Mouse (Mus musculus) layer of hippocampus, adult 8-10 months (tissue): ENCODE data around the gene Lim2. TPM values are rescaled to one million over a fixed set of nuclear protein-coding genes. Genes with fewer than 3 reads are reported as not detected.
A peak's percentile ranks its signal among the peaks of the same experiment; 100 is the strongest.
"Not testable (repeated sequence)": the region's sequence is repeated elsewhere in the genome, so short reads cannot be mapped to it uniquely, and the experiment has no call there.

Experiments
- DNase-seq, 2 experiments: peaks; one replicate each; pipeline ENCODE4 v3.0.0; 2022; ENCODE audit warnings: low spot score in 2 of 2
- total RNA-seq, 4 experiments: library from RNA; stranded (reverse); gene quantifications; 2 replicates each; pipeline ENCODE4 v1.2.4; 2022

Lim2 gene
- total RNA-seq: not detected

DNA sequence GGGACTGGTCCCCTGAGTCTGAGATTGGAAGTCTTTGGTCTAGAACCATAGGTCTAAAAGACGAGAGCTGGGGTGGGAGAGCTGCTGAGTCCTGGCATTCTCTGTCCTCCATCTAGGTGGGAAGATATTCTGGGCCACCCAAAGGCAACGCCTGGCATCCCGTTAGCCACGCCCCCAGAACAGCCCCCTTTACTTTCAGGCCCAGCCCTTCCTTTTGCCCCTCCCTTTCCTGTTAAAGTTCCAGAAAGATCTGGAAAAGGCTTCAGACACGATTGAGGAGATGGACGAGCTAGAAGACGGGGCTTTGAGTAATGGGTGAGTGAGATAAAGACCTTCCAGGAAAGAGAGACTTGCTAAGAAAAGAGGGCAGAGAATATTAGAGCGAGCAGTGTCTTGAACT, at the start of gene Lim2:
Gene Lim2, plus strand, starts transcription at position 265 of the 400 bp plus-strand sequence.
- DNase-seq: no peak

DNA sequence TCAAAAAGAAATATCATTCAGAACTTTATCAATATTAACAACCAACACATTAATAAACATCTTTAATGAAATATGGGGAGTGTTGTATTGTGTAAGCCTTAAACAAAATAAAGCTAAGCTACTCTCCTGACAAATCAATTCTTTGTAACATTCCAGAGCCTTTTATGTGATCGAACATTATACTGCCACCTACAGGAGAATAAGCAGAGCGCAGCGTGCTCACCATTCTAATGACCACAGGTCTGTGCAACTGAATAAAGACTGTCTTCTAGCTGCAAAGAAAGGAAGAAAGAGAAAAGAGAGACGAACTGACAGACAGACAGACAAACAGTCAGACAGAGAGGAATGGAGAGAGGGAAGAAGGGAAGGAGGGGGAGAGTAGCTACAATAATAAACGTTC, 49.2 kb upstream of the Lim2 start:
- peak in 1 of 2 experiments; percentile 36 for DNase-seq

DNA sequence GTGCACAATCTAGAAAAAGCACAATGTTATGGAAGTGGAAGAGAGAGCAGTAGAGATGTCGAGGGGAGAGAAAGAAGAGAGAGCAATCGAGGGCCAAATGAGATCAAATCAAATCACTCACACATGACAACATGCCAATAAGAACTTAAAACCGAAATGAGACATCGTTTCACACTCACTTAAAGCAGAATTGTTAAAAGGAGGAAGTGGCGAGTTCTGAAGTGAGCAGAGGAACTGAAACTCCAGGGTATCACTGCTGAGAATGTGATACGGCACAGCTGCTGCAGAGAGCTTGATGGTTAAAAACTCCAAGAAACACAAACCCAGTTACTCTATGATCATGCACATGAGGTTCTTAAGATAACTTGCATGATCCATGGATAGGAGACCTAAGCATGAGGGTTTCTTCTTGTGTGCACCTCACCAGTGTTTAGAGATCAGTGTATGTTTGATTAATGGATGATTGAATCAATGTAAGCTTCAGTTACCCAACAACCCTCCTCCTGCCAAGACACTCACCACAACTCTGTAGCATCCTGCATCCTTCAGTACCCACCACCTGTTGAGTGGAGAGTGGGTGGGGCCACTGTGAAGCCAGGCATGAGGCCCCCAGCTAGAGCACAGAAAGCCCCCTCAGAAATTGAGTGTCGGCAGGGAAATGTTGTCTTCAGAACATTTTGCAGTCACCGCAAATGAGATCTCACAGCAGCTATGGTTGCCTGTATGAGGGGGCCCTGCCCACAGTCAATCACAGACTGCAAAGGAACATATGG, 34.9 kb upstream of the Lim2 start:
- DNase-seq: no peak

DNA sequence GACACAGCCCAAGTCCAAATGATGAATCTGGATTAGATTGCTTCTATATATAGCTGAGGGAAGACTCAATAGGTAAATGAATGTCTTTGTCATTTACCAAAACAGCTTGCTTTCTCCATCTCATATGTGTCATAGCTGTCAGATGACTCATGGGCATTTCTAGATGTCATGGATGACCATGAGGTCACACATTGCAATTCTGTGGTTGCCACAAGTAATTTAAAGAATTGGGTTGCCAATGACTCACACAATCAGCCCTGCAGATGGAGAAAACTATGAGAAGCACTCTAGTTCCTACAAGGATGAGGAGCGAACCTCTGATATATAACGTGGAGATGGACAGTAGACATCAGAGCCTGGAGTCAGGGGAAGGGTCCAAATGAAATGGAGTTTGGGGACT, 28.0 kb upstream of the Lim2 start:
- no peak for DNase-seq

DNA sequence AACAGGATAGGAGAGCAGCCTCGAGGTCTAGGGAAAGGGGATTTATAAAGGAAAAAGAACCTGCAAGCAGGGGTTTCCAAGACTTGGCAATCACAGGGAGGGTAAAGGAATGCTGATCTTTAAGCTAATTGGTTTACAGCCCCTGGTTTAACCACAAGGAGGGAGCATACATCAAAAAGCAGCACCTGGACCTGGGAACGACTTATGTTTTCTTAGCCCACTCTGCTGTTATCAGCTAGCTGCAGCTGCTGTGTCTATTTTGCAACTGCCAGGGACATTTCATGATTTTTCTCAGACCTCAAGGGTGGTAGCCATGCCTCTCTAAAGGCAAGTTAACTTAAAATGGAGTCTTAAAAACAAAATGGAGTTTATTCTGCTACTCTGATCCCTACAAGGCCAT, 24.8 kb upstream of the Lim2 start:
- no peak for DNase-seq

DNA sequence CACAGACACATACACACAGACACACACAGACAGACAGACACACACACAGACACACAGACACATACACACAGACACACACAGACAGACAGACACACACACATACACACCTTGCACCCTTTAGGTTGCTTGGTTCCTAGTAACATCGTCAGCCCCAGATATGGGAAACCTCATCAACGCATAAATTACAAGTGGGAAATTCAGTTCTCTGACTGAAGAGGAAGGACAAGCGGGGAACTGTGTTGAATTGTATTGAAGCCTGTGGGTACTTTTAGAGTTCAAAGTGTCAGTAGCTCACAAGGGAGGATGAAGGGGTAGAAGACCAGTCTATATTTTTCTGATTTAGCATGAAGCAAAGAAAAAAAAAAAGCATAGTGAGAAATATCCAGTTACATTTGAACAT, 19.9 kb upstream of the Lim2 start:
- no peak for DNase-seq

DNA sequence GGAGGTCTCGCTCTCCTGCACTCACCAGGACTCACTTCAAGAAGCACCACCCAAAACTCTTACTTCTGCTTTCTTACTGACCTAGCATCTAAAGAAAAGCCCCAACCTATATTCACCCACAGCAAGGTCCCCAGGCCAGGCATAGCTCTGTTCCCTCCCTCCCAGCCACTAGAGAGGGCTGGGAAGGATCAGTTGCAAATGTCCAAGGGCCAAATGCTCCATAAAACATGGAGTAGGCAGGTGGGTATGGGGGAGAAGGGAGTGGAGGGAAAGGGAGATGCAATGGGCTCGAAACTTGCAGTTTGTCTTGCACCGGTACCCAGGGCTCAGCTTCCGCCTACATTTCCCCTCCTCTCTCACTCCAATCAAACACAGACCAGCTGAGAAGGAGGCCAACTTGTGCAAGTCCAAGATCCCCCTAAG, 19.3 kb upstream of the Lim2 start, which contains the start of gene Siglecg:
Gene Siglecg, plus strand, starts transcription at position 74 of the 423 bp plus-strand sequence.
- no peak for DNase-seq

DNA sequence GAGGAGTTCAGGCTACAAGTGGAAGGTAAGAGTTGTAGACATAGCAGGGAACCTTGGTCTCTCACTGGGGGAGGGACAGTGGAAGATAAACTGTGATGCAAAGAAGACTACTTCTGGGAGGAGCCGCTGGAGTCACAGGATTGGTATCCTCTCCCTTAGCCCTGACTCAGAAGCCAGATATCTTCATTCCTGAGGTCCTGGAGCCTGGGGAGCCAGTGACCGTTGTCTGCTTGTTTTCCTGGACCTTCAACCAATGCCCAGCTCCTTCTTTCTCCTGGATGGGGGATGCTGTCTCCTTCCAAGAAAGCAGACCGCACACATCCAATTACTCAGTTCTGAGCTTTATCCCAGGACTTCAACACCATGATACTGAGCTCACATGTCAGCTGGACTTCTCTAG, 18.4 kb upstream of the Lim2 start:
- DNase-seq: no peak

DNA sequence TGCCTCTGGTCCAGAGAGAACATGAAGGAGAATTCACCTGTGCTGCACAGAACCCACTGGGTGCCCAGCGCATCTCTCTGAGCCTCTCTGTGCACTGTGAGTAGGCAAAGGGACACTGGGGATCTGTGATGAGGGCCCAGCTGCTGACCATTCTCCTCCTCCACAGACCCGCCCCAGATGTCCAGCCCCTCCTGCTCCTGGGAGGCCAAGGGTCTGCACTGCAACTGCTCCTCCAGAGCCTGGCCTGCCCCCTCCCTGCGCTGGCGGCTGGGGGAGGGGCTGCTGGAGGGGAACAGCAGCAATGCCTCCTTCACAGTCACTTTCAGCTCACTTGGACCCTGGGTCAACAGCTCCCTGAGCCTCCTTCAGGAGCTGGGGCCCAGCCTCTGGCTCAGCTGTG, 15.7 kb upstream of the Lim2 start:
- DNase-seq: not testable (repeated sequence)

DNA sequence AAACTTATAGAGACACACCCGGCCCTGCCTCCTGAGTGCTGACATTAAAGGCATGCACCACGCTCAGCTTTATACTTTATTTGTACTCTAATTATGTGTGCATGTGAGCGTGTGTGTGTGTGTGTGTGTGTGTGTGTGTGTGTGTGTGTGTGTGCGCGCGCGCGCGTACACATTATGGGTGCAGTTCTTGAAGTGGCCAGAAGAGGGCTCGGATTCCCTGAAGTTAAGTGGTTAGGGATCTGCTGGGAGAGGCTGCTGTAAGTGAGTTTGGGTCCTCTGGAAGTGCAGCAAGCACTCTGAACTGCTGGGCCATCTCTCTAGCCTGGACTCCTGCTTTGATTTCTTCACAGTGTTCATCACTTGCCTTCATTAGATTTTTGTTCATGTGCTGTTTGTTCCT, 10.2 kb upstream of the Lim2 start:
- DNase-seq: no peak

DNA sequence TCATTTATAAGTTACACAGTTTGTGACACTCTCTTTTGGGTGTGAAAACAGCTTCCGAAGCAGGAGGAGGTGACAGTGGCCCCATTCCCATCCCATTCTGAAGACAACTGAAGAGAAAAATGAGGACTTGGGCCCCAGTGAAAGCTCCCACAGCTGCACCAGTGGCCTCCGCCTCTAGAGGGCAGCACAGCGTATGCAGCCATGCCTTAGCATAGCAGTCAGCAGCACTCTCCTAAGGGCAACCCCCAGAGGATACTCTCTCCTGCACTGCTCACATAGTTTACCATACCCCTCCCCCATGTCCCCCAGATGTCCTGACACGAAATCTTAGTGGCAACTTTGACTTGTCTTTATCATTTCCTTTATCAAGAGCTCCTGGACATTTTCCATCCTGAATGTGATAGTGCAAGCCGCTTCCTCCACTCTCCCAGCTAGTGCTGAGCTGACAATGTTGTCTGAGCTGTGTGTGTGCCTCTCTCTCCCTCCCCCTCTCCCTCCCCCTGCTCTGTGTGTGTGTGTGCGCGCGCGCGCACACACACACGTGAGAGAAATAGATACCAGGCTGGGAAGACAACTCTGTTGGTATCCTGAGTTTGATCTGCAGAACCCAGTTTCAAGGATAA, 4.4 kb upstream of the Lim2 start:
- DNase-seq: peak; percentile 58 to 89

DNA sequence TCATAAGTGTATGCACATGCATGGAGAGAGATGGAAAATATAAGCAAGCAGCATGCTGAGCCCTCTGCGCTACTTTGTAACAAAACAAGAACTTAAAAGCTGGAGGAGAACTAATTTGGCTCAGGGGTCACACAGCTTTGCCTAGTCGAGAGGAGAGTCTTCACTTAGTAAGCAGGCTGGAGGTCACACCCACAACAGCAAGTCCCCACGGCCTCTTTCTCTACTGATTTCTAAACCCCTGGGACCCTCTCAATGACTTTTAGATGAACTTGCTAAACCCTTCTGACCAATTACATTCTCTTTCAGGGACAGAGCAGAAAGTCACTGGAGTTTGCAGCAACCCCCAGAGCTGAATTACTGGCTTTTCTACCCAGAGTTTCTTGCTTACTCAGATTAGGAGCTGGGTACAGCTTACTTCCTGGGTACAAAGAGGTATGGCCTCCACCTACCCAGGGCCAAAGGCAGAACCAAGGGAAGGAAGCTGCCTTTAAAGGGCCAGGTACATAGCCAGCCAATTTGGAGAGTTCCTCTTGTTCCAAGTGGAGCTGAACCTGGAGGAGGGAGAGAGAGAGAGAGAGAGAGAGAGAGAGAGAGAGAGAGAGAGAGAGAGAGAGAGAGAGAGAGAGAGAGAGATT, 3.4 kb upstream of the Lim2 start:
- DNase-seq: no peak

DNA sequence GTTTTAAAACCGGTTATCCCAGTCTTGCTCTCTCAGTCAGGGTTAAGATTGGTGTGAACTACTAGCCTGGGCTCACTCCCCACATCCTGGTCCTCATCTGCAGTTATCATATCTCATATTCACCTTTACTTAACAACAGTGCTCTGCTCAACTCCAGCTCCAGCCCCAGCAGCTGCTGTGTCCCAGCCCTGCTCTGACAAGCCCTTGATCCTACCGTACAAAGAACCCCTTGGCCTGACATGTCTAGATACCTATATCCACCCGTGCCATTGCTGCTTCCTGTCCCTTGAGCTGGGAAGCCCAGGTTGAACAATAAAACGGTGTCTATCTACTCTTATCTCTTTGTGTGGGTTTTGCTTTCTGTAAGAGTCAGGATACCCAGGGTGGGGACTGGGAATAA, 2.0 kb downstream of the Lim2 start:
- DNase-seq: no peak

DNA sequence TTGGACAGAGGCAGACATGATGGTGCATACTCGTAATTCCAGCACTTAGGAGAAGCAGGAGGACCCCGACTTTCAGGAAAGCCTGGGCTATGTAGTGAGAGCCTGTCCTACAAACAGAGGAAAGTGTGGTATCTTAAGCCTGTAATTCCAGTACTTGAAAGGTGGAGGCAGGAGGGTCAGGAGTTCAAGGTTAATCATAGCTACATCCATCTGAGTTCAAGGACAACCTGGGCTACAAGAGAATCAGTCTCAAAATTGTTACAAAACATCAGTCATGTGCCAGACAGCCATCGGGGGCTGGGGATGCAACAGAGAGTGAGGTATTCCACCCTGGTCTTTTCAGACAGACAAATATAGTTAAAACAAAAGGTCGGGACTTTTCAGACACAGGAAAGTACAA, 5.4 kb downstream of the Lim2 start:
- DNase-seq: no peak

DNA sequence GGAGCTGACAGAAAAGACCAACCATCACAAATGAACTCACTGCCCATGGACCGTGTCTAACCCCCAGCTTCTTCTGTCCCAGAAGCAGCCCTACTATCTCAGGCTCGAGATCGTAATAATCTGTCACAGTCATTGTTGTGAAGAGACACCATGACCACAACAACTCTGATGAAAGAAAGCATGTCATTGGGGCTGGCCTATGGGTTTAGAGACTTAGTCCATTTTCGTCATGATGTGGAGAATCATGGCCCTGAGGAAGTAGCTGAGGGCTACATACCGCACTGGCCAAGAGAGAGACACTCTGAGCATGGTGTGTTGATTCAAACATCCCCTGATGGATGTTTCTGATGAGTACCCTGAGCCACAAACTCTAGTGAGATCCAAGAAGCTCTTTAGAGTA, 7.2 kb downstream of the Lim2 start:
- no peak for DNase-seq

DNA sequence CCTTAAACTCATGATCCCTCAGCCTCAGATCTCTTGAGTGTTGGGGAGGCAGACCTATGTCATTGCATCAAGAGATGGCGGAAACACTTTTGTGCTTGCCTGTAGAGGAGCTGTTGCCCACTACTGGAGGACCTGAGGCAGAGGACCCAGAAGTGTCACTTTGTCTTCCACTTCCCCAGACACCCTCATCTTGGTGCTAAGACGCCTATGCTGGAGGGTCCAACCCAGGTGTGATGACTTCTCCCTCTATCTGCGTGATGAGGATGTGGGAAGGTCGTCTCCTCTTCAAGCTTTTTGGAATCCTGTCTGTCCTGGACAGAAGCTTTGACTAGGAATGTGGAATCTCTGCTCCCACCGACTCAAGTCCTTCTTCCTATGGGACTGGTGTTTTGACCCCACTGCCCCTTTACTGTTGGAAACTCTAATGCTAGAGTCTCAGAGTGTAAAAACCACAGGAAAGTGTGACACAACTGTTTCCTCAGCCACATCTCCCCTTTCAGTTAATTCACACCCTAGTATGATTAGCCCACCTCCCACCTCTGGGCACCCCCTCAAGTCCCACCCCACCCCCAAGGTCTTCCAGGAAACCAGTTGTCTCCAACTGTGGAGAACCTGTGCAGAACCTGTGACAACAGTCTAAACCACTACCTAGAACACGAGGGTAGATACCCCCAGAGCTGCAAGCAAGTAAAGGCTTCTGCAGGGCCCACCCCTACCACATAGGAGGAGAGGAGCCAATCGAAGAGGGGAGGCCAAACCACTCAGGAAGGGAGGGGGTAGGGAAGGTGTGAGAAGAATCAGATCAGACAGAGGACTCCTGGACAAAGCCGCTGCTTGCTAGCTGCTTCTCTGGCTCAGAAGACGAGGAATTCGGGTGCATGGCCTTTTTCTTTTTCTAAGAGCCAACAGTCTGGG, 9.1 kb downstream of the Lim2 start, which contains the start of gene Nkg7:
Gene Nkg7, plus strand, starts transcription at position 733 of the 915 bp plus-strand sequence.
- DNase-seq: no peak

DNA sequence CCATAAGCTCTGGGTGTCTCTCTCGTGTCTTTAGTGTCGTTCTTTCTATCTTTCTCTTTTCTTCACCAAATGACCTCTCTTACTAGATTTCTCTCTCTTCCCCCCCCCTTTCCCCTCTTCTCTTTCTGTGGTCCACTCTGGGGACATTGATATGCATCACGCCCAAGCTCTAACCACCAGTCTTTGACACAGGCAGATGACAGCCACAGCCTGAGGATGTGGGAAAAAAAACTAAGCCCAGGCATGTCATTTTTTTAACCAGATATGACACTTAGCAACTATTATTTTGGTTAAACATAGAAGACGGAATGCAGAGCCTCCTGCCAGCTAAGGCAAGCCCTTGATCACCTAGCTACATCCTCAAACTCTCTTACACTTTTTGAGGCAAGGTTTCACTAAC, 11.1 kb downstream of the Lim2 start:
- DNase-seq: no peak

DNA sequence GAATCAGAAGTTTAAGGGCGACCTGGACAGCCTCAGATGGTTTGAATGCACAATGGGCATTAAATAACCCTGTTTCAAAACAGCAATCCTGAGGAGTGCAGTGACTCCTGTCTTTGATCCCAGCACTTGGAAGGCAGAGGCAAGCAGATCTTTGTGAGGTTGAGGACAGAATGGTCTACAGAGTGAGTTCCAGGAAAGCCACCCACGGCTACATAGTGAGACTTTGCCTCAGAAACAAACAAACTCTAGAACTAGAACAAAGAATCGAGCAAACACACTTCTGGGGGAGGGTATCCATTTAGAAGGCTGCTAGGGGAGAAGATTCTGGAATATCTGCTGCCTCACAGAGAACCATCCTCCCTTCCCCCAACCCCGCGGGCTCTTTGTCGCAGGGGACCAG, 13.0 kb downstream of the Lim2 start, which contains the start of gene Cldnd2:
Gene Cldnd2, plus strand, starts transcription at position 301 of the 400 bp plus-strand sequence.
- no peak for DNase-seq

DNA sequence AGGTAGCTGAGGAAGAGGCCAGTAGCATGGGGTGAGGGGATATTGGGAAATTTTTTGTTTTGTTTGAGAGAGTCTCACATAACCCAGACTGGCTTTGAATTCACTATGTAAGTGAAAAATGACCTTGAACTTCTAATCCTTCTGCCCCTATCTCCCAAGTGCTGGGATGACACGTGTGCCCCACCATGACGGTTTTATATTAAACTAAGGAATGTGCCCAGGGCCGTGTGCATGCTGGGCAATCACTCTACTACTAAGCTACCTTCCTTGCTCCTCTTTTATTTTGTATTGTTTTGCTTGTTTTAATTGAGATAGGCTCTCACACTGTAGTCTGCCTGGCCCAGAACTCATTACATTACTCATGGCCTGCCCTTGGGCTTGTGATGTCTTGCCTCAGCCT, 13.6 kb downstream of the Lim2 start:
- DNase-seq: no peak

DNA sequence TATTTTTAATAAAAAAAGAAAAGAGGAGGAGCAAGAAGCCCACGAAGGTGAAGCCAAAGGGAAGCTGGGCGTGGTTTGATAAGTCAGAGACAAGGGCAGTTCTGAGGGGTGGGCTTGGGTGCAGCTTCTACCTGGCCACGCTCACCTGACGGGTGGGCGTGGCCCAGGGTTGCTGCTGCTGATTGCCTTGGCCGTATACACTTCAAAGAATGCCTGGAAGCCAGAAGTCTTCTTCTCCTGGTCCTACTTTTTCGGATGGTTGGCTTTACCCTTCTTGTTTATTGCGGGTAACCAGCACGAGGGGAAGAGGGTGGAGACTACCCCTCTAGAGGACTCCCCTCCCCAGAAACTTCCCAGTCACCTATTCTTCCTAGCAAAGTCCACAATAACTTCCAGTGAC, 15.2 kb downstream of the Lim2 start:
- DNase-seq: no peak
